Mouse (Mus musculus) ovary, adult 18-20 months (tissue): ENCODE measurements around the gene Tmem206.

Experiments used
- DNase-seq: peaks from one replicate; pipeline ENCODE4 v3.0.0; 2022; ENCODE audit warnings: low spot score, mixed read lengths

The Tmem206 gene

DNA sequence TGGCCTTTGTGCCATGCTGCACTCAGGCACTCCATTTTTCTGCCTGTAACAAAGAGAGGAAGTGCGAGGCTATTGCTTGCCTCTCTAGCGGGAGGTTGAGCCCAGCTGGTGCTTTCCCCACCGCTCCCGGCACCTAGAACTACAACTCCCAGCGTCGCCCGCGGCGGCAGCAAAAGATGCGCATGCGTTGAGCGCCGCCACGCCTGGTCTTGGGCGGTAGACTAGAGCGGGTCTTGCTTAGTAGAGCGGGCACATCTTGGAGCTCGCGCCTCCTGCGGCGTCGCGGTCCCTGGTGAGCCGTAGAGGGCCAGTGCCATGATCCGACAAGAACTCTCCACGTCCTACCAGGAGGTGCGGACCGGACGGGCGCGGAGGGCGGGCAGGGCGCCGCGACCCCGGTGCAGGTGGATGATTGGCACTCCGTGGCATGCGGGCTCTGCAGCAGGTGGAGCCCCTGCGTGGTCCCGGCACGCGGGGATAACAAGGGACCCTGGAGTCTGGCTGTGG, at the start of gene Tmem206:
TSS of gene Tmem206 (plus strand) at position 187 of the 507 bp plus-strand sequence.
- DNase-seq = peak; percentile 92

DNA sequence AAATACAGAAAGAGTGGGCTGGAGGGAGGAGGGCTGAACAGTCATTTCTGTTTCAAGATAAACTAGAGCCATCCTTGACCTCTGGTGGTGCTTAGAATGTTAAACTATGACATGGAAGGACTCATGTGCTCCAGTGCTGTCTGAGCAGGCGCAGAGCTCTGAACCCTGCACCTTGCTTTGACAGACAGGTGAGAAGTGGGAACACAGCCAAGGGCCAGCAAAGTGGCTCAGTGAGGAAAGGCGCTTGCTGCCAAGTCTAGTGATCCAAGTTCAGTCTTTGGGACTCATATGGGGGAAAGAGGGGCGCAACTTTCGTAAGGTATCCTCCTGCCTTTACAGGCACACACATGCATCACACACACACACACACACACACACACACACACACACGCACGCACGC, 49.5 kb upstream of the Tmem206 start:
- DNase-seq = no peak

DNA sequence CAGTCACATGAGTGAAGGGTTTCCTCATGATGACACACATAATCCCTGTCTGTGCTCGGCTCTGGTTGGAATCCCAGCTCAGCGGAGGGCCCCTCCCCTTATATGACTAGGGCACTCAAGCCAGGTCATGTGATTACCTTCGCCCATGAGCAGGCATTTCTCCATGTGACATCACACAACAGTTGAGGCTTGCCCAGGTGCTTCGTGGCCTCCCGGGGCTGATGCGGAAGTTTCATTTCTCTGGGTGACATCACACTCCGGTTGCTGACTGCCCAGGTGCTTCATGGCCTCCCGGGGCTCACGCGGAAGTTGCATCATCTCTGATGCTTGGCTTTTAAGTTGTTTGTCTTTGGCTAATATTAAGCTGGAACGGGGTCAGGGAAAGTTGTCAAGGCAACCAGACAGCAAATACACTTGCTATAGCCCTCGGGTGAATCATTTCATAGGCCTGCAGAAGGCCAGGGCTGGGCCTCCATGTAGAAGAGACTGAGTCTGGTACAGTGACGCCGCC, 48.1 kb upstream of the Tmem206 start:
- no peak for DNase-seq

DNA sequence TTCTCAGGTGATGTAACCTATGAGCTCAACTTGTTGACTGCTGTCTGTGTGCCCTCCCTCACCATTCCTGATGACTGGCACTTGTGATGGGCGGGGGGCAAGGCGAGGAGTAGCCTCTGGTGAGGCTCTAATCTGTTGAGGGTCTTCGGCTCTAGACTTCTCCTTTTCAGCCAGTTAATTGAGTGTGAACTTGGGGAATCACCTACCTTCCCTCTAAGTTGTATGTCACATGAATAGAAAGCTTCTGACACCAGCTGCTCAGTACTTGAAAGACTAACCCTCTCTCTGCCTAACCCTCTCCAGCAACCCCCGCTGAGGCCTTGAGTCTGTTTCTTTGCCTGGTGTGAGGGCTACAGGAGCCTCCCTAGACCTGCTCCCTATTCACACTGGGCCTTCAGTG, 47.4 kb upstream of the Tmem206 start:
- no peak for DNase-seq

- DNase-seq = no peak
These were observed 44.5 kb upstream of the Tmem206 start for GRCm38 (mm10) chr1:191281171-191281570.

GRCm38 (mm10) chr1:191282319-191282718, 43.4 kb upstream of the Tmem206 start:
- no peak for DNase-seq

DNA sequence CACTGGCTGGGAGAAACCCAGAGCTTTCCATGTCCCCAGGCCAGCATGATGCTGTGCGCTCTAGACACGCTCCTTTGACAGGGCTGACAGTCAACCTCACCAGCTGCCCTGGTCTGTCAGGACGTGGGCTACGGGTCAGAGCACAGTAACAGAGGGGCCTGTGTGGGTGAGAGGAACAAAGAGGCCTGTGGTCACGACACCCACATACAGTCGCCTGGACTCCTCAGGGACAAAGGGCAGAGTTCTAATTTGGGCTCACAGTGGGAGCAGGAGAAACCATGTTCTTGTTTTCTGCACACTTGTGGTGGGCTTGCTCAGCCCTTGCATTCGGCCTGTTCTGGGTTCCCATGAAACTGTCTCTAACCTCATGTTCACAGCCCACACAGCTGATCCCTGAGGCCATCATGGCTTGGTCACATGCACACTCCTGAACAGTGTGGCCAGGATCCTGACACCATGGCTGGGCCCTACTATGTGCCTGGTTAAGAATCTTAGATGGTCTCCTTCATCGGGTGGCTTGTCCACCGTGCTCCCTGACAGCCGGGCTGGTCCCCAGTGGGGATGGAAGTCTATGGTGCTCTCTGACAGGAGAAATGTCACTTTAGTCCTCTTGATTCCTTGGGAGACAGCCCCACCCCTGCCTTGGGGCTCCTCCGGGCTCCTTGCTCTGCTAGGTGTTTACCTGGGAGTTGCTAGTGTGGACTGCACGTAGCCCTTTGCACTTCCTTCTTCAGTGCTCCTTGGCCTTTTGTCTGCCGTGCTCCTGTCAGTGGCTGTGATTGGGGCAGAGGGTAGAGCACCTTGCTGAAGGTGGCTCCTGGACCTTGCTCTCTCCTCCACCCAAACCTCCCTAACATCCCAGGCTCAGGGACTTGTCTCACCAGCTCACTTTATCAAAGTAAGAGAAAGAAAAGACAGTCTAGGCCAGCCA, 42.3 kb upstream of the Tmem206 start:
- no peak for DNase-seq

DNA sequence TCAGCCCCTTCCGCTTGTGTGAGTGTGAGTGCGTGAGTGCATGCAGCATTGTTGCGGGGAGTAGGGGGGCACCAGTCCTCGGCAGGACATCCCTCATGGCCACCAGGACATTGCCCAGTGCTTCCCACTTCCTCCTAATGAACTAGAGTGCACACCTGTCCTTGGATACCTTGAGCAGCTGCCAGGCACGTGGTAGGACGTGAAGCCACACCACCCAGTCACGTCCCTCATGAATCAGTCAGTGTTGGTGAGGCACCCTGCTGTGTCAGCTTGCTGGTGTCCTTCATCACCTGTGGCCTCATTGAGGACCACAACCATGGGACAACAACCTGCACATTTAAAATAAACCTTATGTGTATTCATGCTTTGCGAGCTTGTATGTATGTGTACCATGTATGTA, 41.2 kb upstream of the Tmem206 start:
- no peak for DNase-seq

DNA sequence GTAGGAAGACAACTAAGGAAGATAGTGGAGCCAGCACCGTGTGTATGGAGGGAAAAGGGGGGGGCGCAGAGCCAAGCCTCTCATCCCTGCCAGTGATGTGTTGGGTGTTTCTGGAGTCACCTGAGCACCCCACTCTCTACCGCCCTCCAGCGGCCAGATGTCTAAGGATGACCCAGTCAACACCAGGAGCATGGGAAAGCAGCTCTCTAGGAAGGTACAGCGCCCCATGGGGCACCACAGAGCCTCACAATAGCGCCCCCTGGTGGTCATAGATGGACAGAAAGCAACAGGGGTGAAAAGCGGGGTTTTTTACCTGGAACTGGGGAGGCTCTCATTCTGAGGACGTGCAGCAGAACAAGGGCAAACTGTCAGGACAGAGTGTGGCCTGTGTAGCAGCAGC, 37.0 kb upstream of the Tmem206 start:
- DNase-seq = no peak

- peak; percentile 73 for DNase-seq
These were observed 33.4 kb upstream of the Tmem206 start for GRCm38 (mm10) chr1:191292348-191292747.

DNA sequence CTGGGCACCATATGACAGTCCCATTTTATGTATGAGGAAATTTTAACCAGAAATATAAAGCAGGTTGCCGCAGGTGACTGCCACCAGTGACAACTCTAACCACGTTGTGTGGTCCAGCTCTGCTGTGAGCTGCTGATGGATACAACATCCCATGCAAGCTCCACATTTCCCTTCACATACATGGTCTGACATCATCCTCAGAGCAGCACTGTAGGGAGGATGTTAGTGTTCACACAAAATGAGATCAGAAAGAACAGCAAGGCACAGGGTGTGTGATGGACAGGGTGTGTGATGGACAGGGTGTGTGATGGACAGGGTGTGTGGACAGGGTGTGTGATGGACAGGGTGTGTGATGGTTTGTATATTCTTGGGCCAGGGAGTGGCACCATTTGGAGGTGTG, 32.7 kb upstream of the Tmem206 start:
- DNase-seq = no peak

GRCm38 (mm10) chr1:191293996-191294795, 31.5 kb upstream of the Tmem206 start:
- DNase-seq = no peak

GRCm38 (mm10) chr1:191295784-191296183, 29.9 kb upstream of the Tmem206 start:
- no peak for DNase-seq

GRCm38 (mm10) chr1:191296445-191296844, 29.3 kb upstream of the Tmem206 start:
- DNase-seq = peak; percentile 64

DNA sequence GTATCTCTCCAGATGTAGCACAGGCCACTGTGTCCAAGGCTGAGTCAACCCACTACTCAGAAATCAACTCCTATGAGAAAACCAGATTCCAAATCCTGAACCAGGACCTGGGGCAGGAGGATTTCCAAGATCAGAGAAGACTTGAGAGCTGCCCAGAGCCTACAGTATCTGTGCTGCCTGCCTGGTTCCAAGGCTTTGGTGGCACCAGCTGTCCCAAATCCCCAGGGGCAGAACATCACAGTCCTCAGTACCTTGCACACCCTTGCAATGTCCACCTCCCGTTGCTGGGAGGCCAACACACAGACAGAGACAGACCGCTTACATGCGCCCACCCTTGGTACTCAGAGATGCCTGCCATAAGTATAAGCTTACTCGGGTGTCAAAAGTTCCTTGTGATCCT, 27.4 kb upstream of the Tmem206 start:
- DNase-seq = no peak

DNA sequence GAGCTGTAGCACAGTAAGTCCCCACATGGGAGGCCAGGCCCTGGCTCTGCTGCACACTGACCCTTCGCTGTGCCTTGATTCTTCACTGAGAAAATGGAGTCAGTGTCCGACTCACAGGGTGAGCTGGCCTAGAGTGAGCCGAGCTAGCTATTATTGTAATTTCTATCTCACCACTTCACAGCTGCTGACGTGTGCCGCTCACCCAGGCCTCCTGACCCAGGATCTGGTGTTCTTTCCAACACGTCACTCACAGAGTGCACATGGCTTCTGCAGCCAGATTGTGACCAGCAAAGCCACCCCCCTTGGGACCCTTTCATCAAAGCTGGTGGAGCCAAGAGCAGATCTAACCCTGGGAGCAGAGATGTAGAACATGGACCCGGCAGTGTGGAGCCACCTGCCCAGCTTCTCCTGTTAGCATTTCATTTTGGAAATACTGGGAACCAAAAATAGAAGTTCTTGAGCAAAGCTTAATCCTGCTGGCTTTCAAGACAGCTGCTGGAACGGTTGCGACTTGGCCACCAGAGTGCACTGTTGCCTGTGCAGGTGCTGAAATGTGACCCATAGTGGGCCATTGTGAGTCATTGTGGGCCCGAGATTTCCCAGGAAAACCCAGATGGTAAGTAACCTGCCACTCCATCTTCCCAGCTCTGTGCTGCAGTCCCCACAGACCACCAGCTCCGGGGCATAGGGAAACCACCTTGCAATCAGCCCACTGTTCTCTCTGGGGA, 26.3 kb upstream of the Tmem206 start:
- no peak for DNase-seq

- DNase-seq = no peak
These were observed 23.8 kb upstream of the Tmem206 start for GRCm38 (mm10) chr1:191301903-191302302.

DNA sequence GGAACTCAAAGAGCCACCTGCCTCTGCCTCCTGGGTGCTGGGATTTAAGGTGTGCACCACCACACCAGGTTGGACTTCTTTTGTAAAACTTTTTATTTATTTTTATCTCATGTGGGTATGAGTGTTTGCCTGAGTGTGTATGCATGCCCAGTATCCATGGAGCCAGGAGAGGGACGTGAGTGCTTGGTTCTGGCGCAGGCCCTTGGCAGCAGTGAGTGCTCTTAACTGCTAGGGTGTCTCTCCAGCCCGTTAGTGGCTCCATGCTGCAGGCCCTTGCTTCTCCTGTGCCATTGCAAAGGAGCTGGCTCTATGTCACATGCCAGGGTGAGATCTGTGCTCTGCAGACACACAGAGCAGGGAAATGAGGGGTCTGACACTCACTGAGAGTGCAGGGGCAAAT, 22.0 kb upstream of the Tmem206 start:
- DNase-seq = no peak

GRCm38 (mm10) chr1:191304216-191304615, 21.5 kb upstream of the Tmem206 start:
- no peak for DNase-seq

DNA sequence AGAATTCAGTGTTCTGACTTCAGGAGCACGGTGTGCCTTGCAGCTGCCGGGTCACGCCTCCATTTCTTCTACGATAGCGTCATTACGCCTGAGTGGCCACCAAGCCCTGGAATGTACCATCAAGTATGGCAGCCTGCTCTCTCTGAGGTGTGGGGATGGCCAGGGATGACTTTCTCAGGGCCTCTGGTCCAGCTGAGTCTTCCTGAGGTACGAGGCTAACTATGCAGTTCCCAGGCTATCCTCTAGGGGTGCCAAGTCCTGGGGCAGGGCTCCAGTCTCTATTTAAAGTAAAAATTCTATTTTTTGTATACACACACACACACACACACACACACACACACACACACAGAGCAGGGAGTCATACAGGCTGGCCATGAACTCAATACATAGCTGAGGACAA, 20.1 kb upstream of the Tmem206 start:
- DNase-seq = no peak

- DNase-seq = no peak
These were observed 19.4 kb upstream of the Tmem206 start for GRCm38 (mm10) chr1:191306316-191306715.
